ENCODE assay signal across 8 mouse cellular contexts in genomic region chr11:88973776-88974701, GRCm38 (mm10). TPM values are rescaled to one million over a fixed set of nuclear protein-coding genes. Genes with fewer than 3 reads are reported as not detected.
DNase-seq lines count a peak whose midpoint lies in the region; ATAC-seq and TF ChIP-seq lines count a peak whose summit lies in the region.

No protein-coding gene starts in this region.

- H3K4me2 ChIP-seq in lung, postnatal 0 days (replicated peaks; ENCODE audit: low read depth, low read length): peak overlapping the region; percentile 81

- WGBS in hindbrain, embryonic 10.5 days: 2% methylated on average over 62 of the region's 62 CpGs
- 1% methylated on average over 57 of the region's 62 CpGs for WGBS in lung, postnatal 0 days

- no peaks in the 10 kb centered on the region for H3K9me3 ChIP-seq in hindbrain, embryonic 10.5 days
- no peaks in the 10 kb centered on the region for H3K9me3 ChIP-seq in lung, postnatal 0 days (ENCODE audit: low read length)

- TF ChIP-seq EP300 in lung, postnatal 0 days (IDR thresholded peaks at IDR 0.05): no peak

- peak overlapping the region; percentile 95 for H3K27ac ChIP-seq in hindbrain, embryonic 10.5 days
- H3K27ac ChIP-seq in lung, postnatal 0 days (ENCODE audit: low read length): peak overlapping the region; percentile 58; the same call in 1 of the 2 replicates

- H3K36me3 ChIP-seq in hindbrain, embryonic 10.5 days: peaks cover 15% of the 10 kb centered on the region; the same call in 1 of the 2 replicates
- no peaks in the 10 kb centered on the region for H3K36me3 ChIP-seq in lung, postnatal 0 days (ENCODE audit: insufficient read depth, low read length)

- H3K27me3 ChIP-seq in hindbrain, embryonic 10.5 days (ENCODE audit: insufficient read depth, poor library complexity, severe bottlenecking): 0 out of 2 replicates have a peak, but pooled peaks cover 3% of the 10 kb centered on the region
- H3K27me3 ChIP-seq in lung, postnatal 0 days (replicated peaks; ENCODE audit: insufficient read depth, low read length): no peaks in the 10 kb centered on the region

- TF ChIP-seq CTCF in lung, postnatal 0 days (IDR thresholded peaks at IDR 0.05): peak; percentile 90

- peak overlapping the region; percentile 79 for H3K4me3 ChIP-seq in hindbrain, embryonic 10.5 days
- peak overlapping the region; percentile 64 for H3K4me3 ChIP-seq in lung, postnatal 0 days (ENCODE audit: low read depth, low read length)

- H3K9ac ChIP-seq in lung, postnatal 0 days (replicated peaks; ENCODE audit: low read depth): peak overlapping the region; percentile 59

- peaks cover 10% of the 10 kb centered on the region for H3K4me1 ChIP-seq in hindbrain, embryonic 10.5 days (replicated peaks)
- H3K4me1 ChIP-seq in lung, postnatal 0 days (ENCODE audit: insufficient read depth, low read depth, low read length): no peaks in the 10 kb centered on the region; the same call in none of the 2 replicates

- peak; percentile 79 for DNase-seq in MEL-GATA-1-ER (ENCODE audit: extremely low read depth, low read depth)
- DNase-seq in cerebellum, adult 8-10 months: peak; percentile 92
- DNase-seq in forelimb bud, embryonic 11.5 days (ENCODE audit: low read depth, low spot score): peak; percentile 92
- DNase-seq in hindbrain, embryonic 10.5 days (ENCODE audit: low spot score): peak; percentile 94
- peak; percentile 94 for DNase-seq in layer of hippocampus, adult 9-11 months
- peak; percentile 97 for DNase-seq in lung, postnatal 0 days (ENCODE audit: low spot score)
- peak; percentile 86 for DNase-seq in ovary, postnatal 14 days (ENCODE audit: low spot score)
- DNase-seq in thymus, postnatal 14 days: peak; percentile 94

- peak; percentile 93 for ATAC-seq in lung, postnatal 0 days

RNA-seq across cellular contexts. Expression of gene Coil, which starts 4.0 kb away (rescaled TPM):
- polyA plus RNA-seq in hindbrain, embryonic 10.5 days (2016; fragmentation: Nextera tagmentation; extraction: Ambion mirVana): 25.7 and 25.9 TPM in 2 replicates
- 5.6 and 5.8 TPM in 2 replicates for polyA plus RNA-seq in lung, postnatal 0 days (2015; fragmentation: Nextera tagmentation; extraction: Ambion mirVana)

RNA-seq across cellular contexts. Expression of gene Elobl, which starts 7.3 kb away (rescaled TPM):
- polyA plus RNA-seq in hindbrain, embryonic 10.5 days (2016; fragmentation: Nextera tagmentation; extraction: Ambion mirVana): not detected in 2 replicates
- polyA plus RNA-seq in lung, postnatal 0 days (2015; fragmentation: Nextera tagmentation; extraction: Ambion mirVana): not detected in 2 replicates

RNA-seq across cellular contexts. Expression of gene Scpep1, which starts 18.8 kb away (rescaled TPM):
- 57.4 and 75.7 TPM in 2 replicates for polyA plus RNA-seq in hindbrain, embryonic 10.5 days (2016; fragmentation: Nextera tagmentation; extraction: Ambion mirVana)
- polyA plus RNA-seq in lung, postnatal 0 days (2015; fragmentation: Nextera tagmentation; extraction: Ambion mirVana): 63.0 and 68.8 TPM in 2 replicates

RNA-seq across cellular contexts. Expression of gene Trim25, which starts 25.1 kb away (rescaled TPM):
- polyA plus RNA-seq in hindbrain, embryonic 10.5 days (2016; fragmentation: Nextera tagmentation; extraction: Ambion mirVana): 3.0 and 3.5 TPM in 2 replicates
- polyA plus RNA-seq in lung, postnatal 0 days (2015; fragmentation: Nextera tagmentation; extraction: Ambion mirVana): 23.5 and 24.3 TPM in 2 replicates

Comparison
In these comparisons a context has a peak if more than half of its experiments do, and no peak if none do; other contexts are left out.
1. Peak in every context shown above with its lines: DNase-seq, ATAC-seq, H3K4me3 ChIP-seq and H3K27ac ChIP-seq.